Mouse (Mus musculus): ENCODE measurements at regions not wholly inside any gene's neighbourhood (a gene's known extent, or its start where the extent isn't known, plus 50 kb on each side); places are given as distances from the start of the nearest gene placed in this dataset.

GRCm38 (mm10) chr6:127336681-127337397 lies 109.8 kb upstream of the Parp11 start:
- DNase-seq: no peak
- intact Hi-C loops (cut with DNase I): no loop called here

GRCm38 (mm10) chr6:127337398-127337871 lies 109.2 kb upstream of the Parp11 start:
- intact Hi-C loops (cut with DNase I): no loop called here
- DNase-seq: no peak

- intact Hi-C loops (cut with DNase I): no loop called here
- DNase-seq: no peak
Measured at GRCm38 (mm10) chr6:127338412-127338811, 108.2 kb upstream of the Parp11 start.

DNA sequence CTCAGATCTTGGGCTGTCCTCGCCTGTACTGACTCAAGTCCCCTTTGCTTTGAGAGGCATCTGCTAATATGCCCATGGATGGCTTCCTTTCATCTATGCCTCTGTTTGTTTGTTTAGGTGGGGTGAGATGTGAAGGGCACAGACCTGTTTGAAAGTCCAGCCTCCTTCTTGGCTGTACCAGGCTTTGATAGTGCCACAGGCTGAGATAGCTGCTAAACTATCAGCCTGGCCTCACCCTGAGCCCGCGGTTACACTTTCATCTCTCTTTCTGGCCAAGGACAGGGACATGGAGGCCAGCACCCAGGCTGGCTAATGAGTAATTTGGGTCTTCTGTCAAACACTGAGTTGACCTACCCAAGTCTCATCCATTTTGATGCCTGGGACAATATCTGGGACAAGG lies 105.0 kb upstream of the Parp11 start:
- DNase-seq: no peak
- intact Hi-C loops (cut with DNase I): no loop called here

DNA sequence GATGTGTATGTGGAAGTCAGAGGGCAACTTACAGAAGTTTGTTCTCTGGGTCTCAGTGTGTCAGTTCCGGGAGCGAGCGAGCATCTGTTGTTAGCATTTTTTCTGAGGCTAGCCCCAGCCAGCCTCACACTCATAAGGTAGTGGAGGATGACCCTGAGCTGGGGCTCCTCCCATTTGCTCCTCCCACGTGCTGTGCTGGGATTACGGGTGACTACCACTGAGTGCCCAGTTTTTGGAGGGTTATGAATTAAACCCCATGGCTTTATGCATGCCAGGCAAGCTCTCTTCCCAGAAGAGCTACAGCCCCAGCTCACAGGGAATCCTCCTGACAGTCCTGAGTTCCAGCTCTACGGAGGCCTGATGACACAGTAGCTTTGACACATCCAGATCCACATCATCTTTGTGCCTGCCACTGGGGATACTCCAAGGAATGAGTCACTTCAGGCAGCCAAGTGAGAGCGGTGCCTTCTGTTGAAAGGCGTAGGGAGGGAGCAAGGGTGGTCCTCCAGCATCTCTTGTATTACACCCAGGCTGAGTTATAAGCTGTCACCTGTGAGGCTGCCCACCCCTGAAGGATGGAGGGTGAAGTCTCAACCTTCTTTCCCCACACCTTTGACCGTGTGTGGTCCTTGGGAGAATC lies 97.8 kb upstream of the Parp11 start:
- no peak for DNase-seq
- intact Hi-C loops (cut with DNase I): no loop called here

GRCm38 (mm10) chr6:127349479-127350110 lies 97.0 kb upstream of the Parp11 start:
- intact Hi-C loops (cut with DNase I): no loop called here
- no peak for DNase-seq

DNA sequence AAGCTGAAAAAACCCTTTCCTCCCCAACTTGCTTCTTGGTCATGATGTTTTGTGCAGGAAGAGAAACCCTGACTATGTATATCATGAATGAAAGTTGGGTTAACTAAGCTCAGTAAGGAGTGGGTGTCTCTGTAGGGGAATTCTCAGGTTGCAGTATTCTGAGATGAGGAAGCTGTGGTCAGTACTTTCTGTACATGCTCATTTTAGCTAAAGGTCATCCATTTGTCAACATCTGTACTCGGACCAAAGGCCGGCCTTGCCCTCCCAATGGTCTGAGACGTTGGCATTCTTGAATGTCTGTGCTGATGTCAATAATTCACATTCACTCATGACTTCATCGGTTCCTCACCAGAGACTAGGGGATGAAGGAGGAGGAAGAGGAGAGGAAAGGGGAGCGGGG lies 94.9 kb upstream of the Parp11 start:
- intact Hi-C loops (cut with DNase I): no loop called here
- DNase-seq: no peak

- DNase-seq: no peak
- intact Hi-C loops (cut with DNase I): loop anchor here (5.0 kb wide), 1 partner anchor 83 kb away; no protein-coding TSS in a partner anchor
Measured at GRCm38 (mm10) chr6:127355112-127355511, 91.5 kb upstream of the Parp11 start.

DNA sequence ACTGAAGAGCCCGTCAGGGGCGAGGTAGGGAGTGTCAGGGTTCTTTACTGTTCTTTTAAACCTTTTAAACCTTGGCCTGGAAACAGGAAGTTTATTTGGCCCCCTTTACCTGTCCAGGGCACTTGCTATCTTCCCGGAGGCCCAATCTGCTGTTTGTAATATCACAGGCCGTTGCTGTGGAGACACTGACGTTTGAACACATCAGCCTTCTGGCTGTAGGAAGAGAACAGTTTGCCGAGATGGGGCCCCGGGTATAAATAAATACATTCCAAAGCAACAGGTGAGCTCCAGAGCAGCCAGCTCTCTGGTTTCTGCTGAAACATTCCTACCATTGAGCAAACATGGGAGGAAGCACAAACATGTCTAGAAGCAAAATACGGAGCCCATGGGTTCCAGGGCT lies 90.2 kb upstream of the Parp11 start:
- DNase-seq: no peak
- intact Hi-C loops (cut with DNase I): loop anchor here (5.0 kb wide), 1 partner anchor 84 kb away; no protein-coding TSS in a partner anchor

DNA sequence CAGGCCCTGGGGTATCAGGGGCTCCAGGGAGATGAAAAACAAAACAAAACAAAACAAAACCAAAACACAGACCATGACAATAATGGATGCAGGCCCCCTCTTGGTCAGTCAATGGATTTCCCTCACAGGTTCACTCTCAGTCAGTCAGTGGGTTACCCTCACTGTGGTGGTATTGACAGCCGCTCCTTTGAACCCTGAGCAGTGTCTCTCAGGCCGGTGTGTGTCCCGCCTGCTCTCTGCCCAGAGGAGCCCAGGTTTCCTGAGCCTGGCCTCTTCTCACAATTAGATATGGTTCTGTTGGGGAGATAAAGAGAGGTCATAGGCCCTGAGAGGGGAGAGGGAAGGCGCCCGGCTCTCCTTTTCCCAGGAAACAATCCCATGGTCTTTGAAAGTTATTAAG lies 87.8 kb upstream of the Parp11 start:
- DNase-seq: no peak
- intact Hi-C loops (cut with DNase I): loop anchor here (1.0 to 5.0 kb wide), 3 partner anchors 35 to 212 kb away; no protein-coding TSS in a partner anchor

GRCm38 (mm10) chr6:127359391-127359874 lies 87.2 kb upstream of the Parp11 start:
- intact Hi-C loops (cut with DNase I): loop anchor here (1.0 to 5.0 kb wide), 3 partner anchors 35 to 212 kb away; no protein-coding TSS in a partner anchor

DNA sequence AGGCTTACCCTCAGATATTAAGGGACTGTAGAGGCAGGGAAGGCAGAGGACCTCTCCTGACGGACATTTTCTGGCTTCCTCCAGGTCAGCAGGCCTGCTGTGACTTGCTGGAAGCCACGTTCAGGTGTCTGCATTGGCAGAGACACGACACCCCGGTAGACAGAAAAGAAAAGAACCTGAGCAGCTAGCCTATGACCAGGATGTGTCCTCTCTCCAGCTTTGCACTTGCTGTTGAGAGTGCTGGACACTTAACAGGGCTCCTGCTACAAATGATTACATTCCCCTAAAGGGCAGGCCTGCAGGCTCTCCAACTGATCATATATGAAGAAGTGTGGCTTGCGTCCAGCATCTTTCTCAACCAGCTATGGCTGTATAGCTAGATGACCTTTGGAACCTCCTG lies 84.5 kb upstream of the Parp11 start:
- intact Hi-C loops (cut with DNase I): loop anchor here (5.0 kb wide), 1 partner anchor 85 kb away; the partner anchor contains the start of gene Parp11
- no peak for DNase-seq

More at GRCm38 (mm10) chr6:127359391-127359874, 87.2 kb upstream of the Parp11 start:
- peak; percentile 81 to 90 for DNase-seq

- intact Hi-C loops (cut with DNase I): loop anchor here (5.0 kb wide), 1 partner anchor 84 kb away; the partner anchor contains the start of gene Parp11
- no peak for DNase-seq
Measured at GRCm38 (mm10) chr6:127362966-127363752, 83.5 kb upstream of the Parp11 start.

- intact Hi-C loops (cut with DNase I): loop anchor here (5.0 kb wide), 1 partner anchor 83 kb away; the partner anchor contains the start of gene Parp11
- no peak for DNase-seq
Measured at GRCm38 (mm10) chr6:127363871-127364590, 82.6 kb upstream of the Parp11 start.

DNA sequence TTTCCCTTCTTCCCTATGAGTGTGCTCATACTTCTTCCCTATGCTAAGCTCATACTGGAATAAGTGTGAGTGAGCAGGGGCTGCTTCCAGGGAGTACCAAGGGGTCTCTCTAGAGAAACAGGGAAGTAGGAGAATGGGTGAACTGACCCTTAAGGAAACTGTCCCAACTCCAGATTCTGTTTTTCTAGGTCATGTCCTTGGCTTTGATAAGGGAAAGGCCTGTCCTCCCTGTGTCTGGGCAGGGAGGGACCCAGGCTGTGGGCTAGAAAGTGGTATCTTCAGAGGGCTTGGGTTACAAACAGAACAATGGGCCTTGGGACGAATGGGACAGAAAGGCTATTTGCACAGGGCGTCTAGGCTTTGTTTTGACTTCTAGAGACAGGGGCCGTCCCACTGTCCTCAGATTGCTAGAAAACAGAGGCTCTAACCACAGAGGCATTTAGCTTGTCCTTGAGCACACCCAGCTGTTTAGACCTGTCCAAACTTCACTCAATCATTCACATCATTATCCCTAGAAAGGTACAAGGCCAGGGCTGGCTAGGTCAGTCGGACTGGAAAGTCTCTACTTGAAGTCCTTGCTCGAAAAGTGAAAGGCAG lies 82.0 kb upstream of the Parp11 start:
- intact Hi-C loops (cut with DNase I): loop anchor here (5.0 kb wide), 1 partner anchor 83 kb away; the partner anchor contains the start of gene Parp11
- DNase-seq: no peak

DNA sequence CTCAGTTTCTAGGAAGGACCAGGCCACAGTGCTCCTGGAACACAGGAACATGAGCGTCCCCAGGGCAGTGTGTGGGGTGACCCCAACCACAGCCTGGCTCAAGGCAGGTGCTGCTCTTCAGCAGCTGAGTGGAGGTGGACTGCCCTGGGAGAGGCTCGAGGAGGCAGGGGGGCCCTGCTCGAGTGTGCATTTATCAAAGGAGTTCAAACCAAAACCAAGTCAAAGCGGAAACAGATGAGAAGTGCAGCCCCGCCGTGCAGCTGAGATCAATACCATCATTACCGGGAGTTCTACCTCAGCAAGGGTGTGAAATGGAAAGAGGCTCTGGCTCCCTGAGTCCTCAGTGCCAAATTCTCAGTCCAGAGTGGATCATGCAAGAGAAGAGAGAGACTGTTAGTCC lies 81.4 kb upstream of the Parp11 start:
- intact Hi-C loops (cut with DNase I): no loop called here

DNA sequence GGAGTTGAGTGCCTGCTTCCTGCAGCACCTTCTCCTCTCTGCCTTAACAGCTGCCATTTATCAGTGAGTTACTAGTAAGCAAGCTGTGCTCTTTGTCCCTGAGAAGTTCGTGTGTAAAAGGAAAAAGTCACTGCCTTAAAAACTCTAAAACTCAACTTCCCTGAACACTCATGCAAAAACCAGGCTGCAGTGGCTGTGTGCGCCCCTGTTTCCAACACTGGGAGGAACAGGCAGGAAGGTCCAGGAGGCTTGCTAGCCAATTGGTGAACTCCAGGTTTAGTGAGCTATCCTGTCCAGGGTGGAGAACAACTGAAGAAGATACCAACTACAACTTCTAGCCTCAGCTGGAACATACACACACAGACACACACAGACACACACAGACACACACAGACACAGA lies 81.0 kb upstream of the Parp11 start:
- intact Hi-C loops (cut with DNase I): no loop called here
- no peak for DNase-seq

More for the DNA sequence above, 81.4 kb upstream of the Parp11 start:
- DNase-seq: no peak

DNA sequence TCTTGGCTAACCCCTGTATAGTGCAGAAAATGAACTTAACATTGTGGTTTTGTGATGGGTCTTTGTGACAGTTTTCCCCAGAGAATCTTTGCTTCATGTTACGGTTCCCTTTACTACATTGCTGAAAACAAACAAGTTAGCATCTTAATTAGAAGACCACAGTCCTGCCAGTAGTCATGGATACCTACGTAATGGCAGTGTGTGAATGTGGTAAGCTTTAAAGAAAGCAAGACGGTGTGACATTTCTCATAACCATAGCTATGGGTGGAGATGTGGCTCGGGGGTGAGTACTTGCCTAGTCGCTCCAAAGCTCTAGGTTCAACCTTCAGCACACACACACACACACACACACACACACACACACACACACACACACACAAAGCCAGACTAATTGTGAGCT lies 73.6 kb upstream of the Parp11 start:
- DNase-seq: no peak
- intact Hi-C loops (cut with DNase I): loop anchor here (10.0 kb wide), 1 partner anchor 418 kb away; no protein-coding TSS in a partner anchor

Data from heart, postnatal 14 days (tissue).